Mouse (Mus musculus) hindbrain, embryonic 15.5 days (tissue): ENCODE measurements around the gene Igf2bp2. TPM values are rescaled to one million over a fixed set of nuclear protein-coding genes. Genes with fewer than 3 reads are reported as not detected.

Source experiments
- polyA plus RNA-seq: library from polyadenylated mRNA; unstranded; fragments of >200 nt; fragmentation: Nextera tagmentation; extraction: Ambion mirVana; gene quantifications from 2 replicates; pipeline ENCODE4 v1.2.1, GENCODE M21; 2015

Igf2bp2 gene
- polyA plus RNA-seq, 1 experiment from 2014 or later = 20.3 TPM

Other genes starting within 250 kb of the Igf2bp2 start
- 42.8 and 51.1 TPM in 2 replicates for gene Tmem41a, start 215.7 kb downstream of the Igf2bp2 start, polyA plus RNA-seq
- gene Liph, start 167.6 kb downstream of the Igf2bp2 start, polyA plus RNA-seq = 0.24 and 0.40 TPM in 2 replicates
- 47.2 and 48.2 TPM in 2 replicates for gene Senp2, start 153.8 kb downstream of the Igf2bp2 start, polyA plus RNA-seq
- gene Tra2b, start 102.7 kb upstream of the Igf2bp2 start, polyA plus RNA-seq = 239 and 250 TPM in 2 replicates